Mouse (Mus musculus) intestine, embryonic 15.5 days (tissue): ENCODE measurements around the gene Erc2. TPM values are rescaled to one million over a fixed set of nuclear protein-coding genes. Genes with fewer than 3 reads are reported as not detected.

ENCODE experiments used
- ATAC-seq: fragments of 200-750 bp; cut with Nextera tagmentation; 2 replicates; pipeline ENCODE4 v1.8.0; 2017; ENCODE audit warnings: moderate TSS enrichment, moderate library complexity
- H3K27ac ChIP-seq: fragments of 300-500 bp; sonication (generic); 2 replicates; pipeline ENCODE4 v1.5.1; 2015; ENCODE audit warnings: mild to moderate bottlenecking, inconsistent platforms
- H3K27me3 ChIP-seq: fragments of 300-500 bp; sonication (generic); replicated peaks from 2 replicates; pipeline ENCODE4 v1.6.1; 2015; ENCODE audit warnings: inconsistent platforms
- H3K36me3 ChIP-seq: fragments of 300-500 bp; sonication (generic); 2 replicates; pipeline ENCODE4 v1.6.1; 2015; ENCODE audit warnings: inconsistent platforms
- H3K4me1 ChIP-seq: fragments of 300-500 bp; sonication (generic); replicated peaks from 2 replicates; pipeline ENCODE4 v1.6.1; 2015; ENCODE audit warnings: inconsistent platforms
- H3K4me2 ChIP-seq: fragments of 300-500 bp; sonication (generic); replicated peaks from 2 replicates; pipeline ENCODE4 v1.6.1; 2015; ENCODE audit warnings: mild to moderate bottlenecking, inconsistent platforms
- H3K4me3 ChIP-seq: fragments of 300-500 bp; sonication (generic); replicated peaks from 2 replicates; pipeline ENCODE4 v1.5.1; 2015; ENCODE audit warnings: inconsistent platforms
- H3K9ac ChIP-seq: fragments of 300-500 bp; sonication (generic); 2 replicates; pipeline ENCODE4 v1.6.1; 2015; ENCODE audit warnings: inconsistent platforms
- H3K9me3 ChIP-seq: fragments of 300-500 bp; sonication (generic); 2 replicates; pipeline ENCODE4 v1.6.1; 2016; ENCODE audit warnings: inconsistent platforms
- WGBS: fragments of 180-500 bp; shearing (Covaris S2); methylation state at CpG from one replicate; pipeline ENCODE4 v1.1.7; 2015; 5-methylcytosine and 5-hydroxymethylcytosine counted together
- polyA plus RNA-seq: library from polyadenylated mRNA; unstranded; fragments of >200 nt; fragmentation: Nextera tagmentation; extraction: Ambion mirVana; gene quantifications from 2 replicates; pipeline ENCODE4 v1.2.1, GENCODE M21; 2015

The Erc2 gene
- polyA plus RNA-seq, 1 experiment from 2014 or later: 6.8 TPM

GRCm38 (mm10) chr14:27933533-27933932 is 311.3 kb downstream of the Erc2 start:
- H3K27ac ChIP-seq: no peak overlapping the region
- 67% methylated on average over 1 of the region's 1 CpGs for WGBS
- H3K36me3 ChIP-seq: no peaks in the 10 kb centered on the region
- H3K4me3 ChIP-seq: no peak overlapping the region
- no peaks in the 10 kb centered on the region for H3K9me3 ChIP-seq
- H3K4me1 ChIP-seq: no peaks in the 10 kb centered on the region
- no peak overlapping the region for H3K4me2 ChIP-seq
- H3K27me3 ChIP-seq: no peaks in the 10 kb centered on the region
- ATAC-seq: no peak
- H3K9ac ChIP-seq: no peak overlapping the region

- WGBS: 91% methylated on average over 3 of the region's 3 CpGs
- Histone ChIP-seq H3K9ac (no peak overlapping the region), H3K27ac (no peak overlapping the region), H3K4me2 (no peak overlapping the region), H3K4me3 (no peak overlapping the region), H3K36me3 (no peaks in the 10 kb centered on the region), H3K27me3 (no peaks in the 10 kb centered on the region), H3K4me1 (no peaks in the 10 kb centered on the region), H3K9me3 (no peaks in the 10 kb centered on the region)
- no peak for ATAC-seq
Observed at GRCm38 (mm10) chr14:27935714-27936113, 313.5 kb downstream of the Erc2 start.

GRCm38 (mm10) chr14:27937922-27938321 is 315.7 kb downstream of the Erc2 start:
- no peak for ATAC-seq
- Histone ChIP-seq H3K9ac (no peak overlapping the region), H3K4me1 (no peaks in the 10 kb centered on the region), H3K27me3 (no peaks in the 10 kb centered on the region), H3K9me3 (no peaks in the 10 kb centered on the region), H3K27ac (no peak overlapping the region), H3K36me3 (no peaks in the 10 kb centered on the region), H3K4me2 (no peak overlapping the region), H3K4me3 (no peak overlapping the region)
- WGBS: 61% methylated on average over 2 of the region's 2 CpGs

- no peaks in the 10 kb centered on the region for H3K4me1 ChIP-seq
Observed at GRCm38 (mm10) chr14:27945276-27945675, 323.0 kb downstream of the Erc2 start.

GRCm38 (mm10) chr14:27946211-27946610 is 324.0 kb downstream of the Erc2 start:
- Histone ChIP-seq H3K4me2 (no peak overlapping the region), H3K9ac (no peak overlapping the region), H3K27me3 (no peaks in the 10 kb centered on the region), H3K4me1 (no peaks in the 10 kb centered on the region), H3K27ac (no peak overlapping the region), H3K36me3 (no peaks in the 10 kb centered on the region), H3K4me3 (no peak overlapping the region), H3K9me3 (no peaks in the 10 kb centered on the region)
- WGBS: 78% methylated on average over 5 of the region's 5 CpGs
- ATAC-seq: no peak

More at GRCm38 (mm10) chr14:27945276-27945675, 323.0 kb downstream of the Erc2 start:
- H3K27me3 ChIP-seq: no peaks in the 10 kb centered on the region
- no peak overlapping the region for H3K4me2 ChIP-seq
- no peak for ATAC-seq
- H3K4me3 ChIP-seq: no peak overlapping the region
- H3K36me3 ChIP-seq: no peaks in the 10 kb centered on the region
- H3K9me3 ChIP-seq: no peaks in the 10 kb centered on the region
- H3K9ac ChIP-seq: no peak overlapping the region
- WGBS: 52% methylated on average over 1 of the region's 1 CpGs
- no peak overlapping the region for H3K27ac ChIP-seq

GRCm38 (mm10) chr14:27948391-27948790 is 326.2 kb downstream of the Erc2 start:
- WGBS: 68% methylated on average over 8 of the region's 8 CpGs

GRCm38 (mm10) chr14:27953814-27954213 is 331.6 kb downstream of the Erc2 start:
- ATAC-seq: no peak
- no peak overlapping the region for H3K27ac ChIP-seq
- no peak overlapping the region for H3K4me3 ChIP-seq
- no peak overlapping the region for H3K4me2 ChIP-seq
- H3K27me3 ChIP-seq: no peaks in the 10 kb centered on the region
- H3K9ac ChIP-seq: no peak overlapping the region
- no peaks in the 10 kb centered on the region for H3K36me3 ChIP-seq
- H3K4me1 ChIP-seq: no peaks in the 10 kb centered on the region
- H3K9me3 ChIP-seq: no peaks in the 10 kb centered on the region

More at GRCm38 (mm10) chr14:27948391-27948790, 326.2 kb downstream of the Erc2 start:
- Histone ChIP-seq H3K27me3 (no peaks in the 10 kb centered on the region), H3K4me1 (no peaks in the 10 kb centered on the region), H3K9me3 (no peaks in the 10 kb centered on the region), H3K27ac (no peak overlapping the region), H3K36me3 (no peaks in the 10 kb centered on the region), H3K4me2 (no peak overlapping the region), H3K4me3 (no peak overlapping the region), H3K9ac (no peak overlapping the region)
- ATAC-seq: no peak

- 49% methylated on average over 2 of the region's 2 CpGs for whole genome bisulfite sequencing
- Histone ChIP-seq H3K36me3 (no peaks in the 10 kb centered on the region), H3K27ac (no peak overlapping the region), H3K4me2 (no peak overlapping the region), H3K4me1 (no peaks in the 10 kb centered on the region), H3K27me3 (no peaks in the 10 kb centered on the region), H3K9ac (no peak overlapping the region), H3K4me3 (no peak overlapping the region), H3K9me3 (no peaks in the 10 kb centered on the region)
- no peak for ATAC-seq
Observed at GRCm38 (mm10) chr14:27956801-27957200, 334.6 kb downstream of the Erc2 start.

GRCm38 (mm10) chr14:27973701-27974100 is 351.5 kb downstream of the Erc2 start:
- WGBS: 79% methylated on average over 6 of the region's 6 CpGs

GRCm38 (mm10) chr14:27975661-27976060 is 353.4 kb downstream of the Erc2 start:
- Histone ChIP-seq H3K4me3 (no peak overlapping the region), H3K4me1 (no peaks in the 10 kb centered on the region), H3K36me3 (no peaks in the 10 kb centered on the region), H3K9ac (no peak overlapping the region), H3K4me2 (no peak overlapping the region), H3K27ac (no peak overlapping the region), H3K9me3 (no peaks in the 10 kb centered on the region), H3K27me3 (no peaks in the 10 kb centered on the region)
- ATAC-seq: no peak
- 75% methylated on average over 1 of the region's 1 CpGs for WGBS

More at GRCm38 (mm10) chr14:27973701-27974100, 351.5 kb downstream of the Erc2 start:
- Histone ChIP-seq H3K4me3 (no peak overlapping the region), H3K4me2 (no peak overlapping the region), H3K4me1 (no peaks in the 10 kb centered on the region), H3K27me3 (no peaks in the 10 kb centered on the region), H3K36me3 (no peaks in the 10 kb centered on the region), H3K9me3 (no peaks in the 10 kb centered on the region), H3K27ac (no peak overlapping the region), H3K9ac (no peak overlapping the region)
- ATAC-seq: no peak

- Histone ChIP-seq H3K4me3 (no peak overlapping the region), H3K36me3 (no peaks in the 10 kb centered on the region), H3K4me1 (no peaks in the 10 kb centered on the region; the same call in 1 of the 2 replicates), H3K4me2 (no peak overlapping the region), H3K9ac (no peak overlapping the region), H3K27ac (no peak overlapping the region), H3K27me3 (no peaks in the 10 kb centered on the region), H3K9me3 (no peaks in the 10 kb centered on the region)
- WGBS: 75% methylated on average over 3 of the region's 3 CpGs
- ATAC-seq: no peak
Observed at GRCm38 (mm10) chr14:27984758-27985157, 362.5 kb downstream of the Erc2 start.

GRCm38 (mm10) chr14:27985201-27985600 is 363.0 kb downstream of the Erc2 start:
- WGBS: 82% methylated on average over 5 of the region's 5 CpGs

GRCm38 (mm10) chr14:27987422-27987821 is 365.2 kb downstream of the Erc2 start:
- no peak overlapping the region for H3K4me3 ChIP-seq
- no peak for ATAC-seq
- WGBS: 97% methylated on average over 1 of the region's 1 CpGs
- H3K9ac ChIP-seq: no peak overlapping the region
- H3K27me3 ChIP-seq: no peaks in the 10 kb centered on the region
- no peaks in the 10 kb centered on the region for H3K9me3 ChIP-seq
- H3K4me1 ChIP-seq: no peaks in the 10 kb centered on the region; the same call in 1 of the 2 replicates
- H3K27ac ChIP-seq: no peak overlapping the region
- H3K4me2 ChIP-seq: no peak overlapping the region
- no peaks in the 10 kb centered on the region for H3K36me3 ChIP-seq

More at GRCm38 (mm10) chr14:27985201-27985600, 363.0 kb downstream of the Erc2 start:
- H3K9me3 ChIP-seq: no peaks in the 10 kb centered on the region
- no peak overlapping the region for H3K4me2 ChIP-seq
- no peaks in the 10 kb centered on the region; the same call in 1 of the 2 replicates for H3K4me1 ChIP-seq
- ATAC-seq: no peak
- no peaks in the 10 kb centered on the region for H3K27me3 ChIP-seq
- no peak overlapping the region for H3K9ac ChIP-seq
- no peaks in the 10 kb centered on the region for H3K36me3 ChIP-seq
- no peak overlapping the region for H3K27ac ChIP-seq
- no peak overlapping the region for H3K4me3 ChIP-seq
